Mouse (Mus musculus) embryonic fibroblast, embryonic 13.5 days (primary cell): ENCODE results near the gene Ncoa3. TPM values are rescaled to one million over a fixed set of nuclear protein-coding genes. Genes with fewer than 3 reads are reported as not detected.

Experiments
- H3K27ac ChIP-seq: 2 replicates; pipeline ENCODE4 v1.5.1; 2012; ENCODE audit warnings: low read length, control low read depth, inconsistent platforms; ENCODE audit not compliant: insufficient read depth
- H3K4me1 ChIP-seq: 2 replicates; pipeline ENCODE4 v1.6.1; 2011; ENCODE audit warnings: low read length; ENCODE audit not compliant: control insufficient read depth, insufficient read depth
- H3K4me3 ChIP-seq: 2 replicates; pipeline ENCODE4 v1.5.1; 2011; ENCODE audit warnings: mild to moderate bottlenecking, control low read depth, low read length; ENCODE audit not compliant: insufficient read depth
- CTCF ChIP-seq: IDR thresholded peaks from 2 replicates; pipeline ENCODE4 v1.5.1; 2011; ENCODE audit warnings: mild to moderate bottlenecking, control low read depth, low read length, moderate library complexity, borderline replicate concordance; ENCODE audit not compliant: insufficient read depth
- POLR2A ChIP-seq: IDR thresholded peaks from 2 replicates; pipeline ENCODE4 v1.6.1; 2011; ENCODE audit warnings: low read depth, mild to moderate bottlenecking, control low read depth, low read length, moderate library complexity
- polyA plus RNA-seq: library from polyadenylated mRNA; stranded (reverse); fragments of >200 nt; gene quantifications from 2 replicates; pipeline ENCODE4 v1.2.4, GENCODE M21; 2011; ENCODE audit warnings: low read depth; ENCODE audit not compliant: missing spikeins, insufficient read length

Ncoa3 gene
- polyA plus RNA-seq, 1 experiment = 27.2 TPM

DNA sequence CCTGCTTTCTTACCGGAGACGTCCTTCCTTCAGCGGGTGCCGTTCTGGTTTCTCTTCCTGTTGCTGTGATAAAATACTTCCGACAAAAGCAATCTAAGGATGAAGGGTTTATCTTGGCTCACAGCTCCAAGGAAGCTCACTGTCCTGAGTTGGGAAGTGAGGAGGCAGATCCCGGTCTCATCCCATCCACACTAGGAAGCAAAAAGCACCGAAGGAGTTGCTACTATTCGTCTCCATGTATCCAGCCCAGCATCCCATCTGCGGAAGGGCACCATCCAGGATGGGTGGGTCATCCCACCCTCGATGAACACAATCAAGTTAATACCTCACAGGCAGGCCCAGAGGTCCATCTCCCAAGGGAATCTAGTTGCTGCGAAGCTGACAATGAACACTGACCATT is 6.9 kb upstream of the Ncoa3 start:
- H3K27ac ChIP-seq = no peak overlapping the region
- no peak overlapping the region for H3K4me3 ChIP-seq
- TF ChIP-seq CTCF = no peak
- TF ChIP-seq POLR2A = no peak

DNA sequence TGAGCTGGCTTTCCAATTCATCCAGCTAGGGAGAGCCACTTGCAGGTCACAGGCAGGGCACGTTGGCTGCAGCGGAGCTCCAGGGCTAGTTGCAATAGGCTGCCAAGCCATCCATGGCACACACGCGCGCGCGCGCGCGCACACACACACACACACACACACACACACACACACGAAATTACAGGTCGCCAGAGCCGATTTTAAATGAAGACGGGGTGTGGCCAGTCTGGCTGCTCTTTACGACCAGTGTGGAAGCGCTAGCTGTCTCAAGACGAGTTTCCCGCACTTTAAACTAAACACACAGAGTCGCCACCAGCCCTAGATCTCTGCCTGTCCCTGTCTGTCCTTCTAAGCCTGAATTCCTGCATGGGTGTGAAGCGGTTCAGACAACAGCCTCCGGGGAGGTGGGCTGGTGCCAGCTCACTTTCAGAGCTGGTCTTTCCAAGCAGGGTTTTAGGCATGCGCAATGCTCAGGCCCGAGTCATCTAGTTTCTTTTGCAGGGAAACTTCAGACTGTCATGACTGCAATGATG is 5.4 kb upstream of the Ncoa3 start:
- peak overlapping the region; percentile 60 for H3K27ac ChIP-seq
- H3K4me3 ChIP-seq = peak overlapping the region; percentile 29
- no peaks in the 10 kb centered on the region for H3K4me1 ChIP-seq
- TF ChIP-seq CTCF (no peak), POLR2A (peak; percentile 74)

More for the DNA sequence above, 6.9 kb upstream of the Ncoa3 start:
- no peaks in the 10 kb centered on the region for H3K4me1 ChIP-seq

DNA sequence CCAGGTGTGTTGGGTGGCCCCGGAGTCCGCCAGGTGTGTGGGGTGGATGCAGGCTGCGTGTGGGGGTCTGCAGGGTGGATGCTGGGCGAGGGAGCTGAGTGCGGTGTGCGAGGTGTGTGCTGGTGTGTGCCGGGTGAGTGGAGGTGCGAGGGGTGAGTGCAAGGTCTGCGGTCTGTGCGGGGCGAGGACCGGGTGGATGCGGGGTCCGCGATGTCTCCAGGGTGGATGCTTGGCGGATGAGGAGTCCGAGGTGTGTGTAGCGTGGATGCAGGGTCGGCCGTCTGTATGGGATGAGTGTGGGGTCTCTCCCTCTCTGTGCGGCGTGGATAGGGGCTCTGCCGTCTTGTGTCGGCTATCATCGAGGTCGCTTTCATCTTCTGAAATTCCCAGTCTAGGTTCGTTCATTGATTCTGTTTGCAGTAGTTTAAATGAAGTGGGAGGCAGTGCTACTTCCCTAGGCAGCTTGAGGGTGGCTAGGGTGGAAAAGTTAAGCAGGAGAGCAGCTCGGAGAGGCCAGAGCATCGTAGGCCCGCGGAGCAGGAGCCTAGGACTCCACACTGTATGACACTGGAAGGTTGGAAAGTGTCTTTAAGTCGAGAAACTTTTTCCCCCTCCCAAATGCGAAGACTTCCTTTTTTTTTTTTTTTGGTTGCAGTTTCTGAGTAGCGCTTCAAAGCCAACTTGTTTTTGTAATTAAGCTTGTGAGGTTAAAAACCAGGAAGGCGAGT is 901 bp downstream of the Ncoa3 start:
- no peak for TF ChIP-seq POLR2A
- no peak for TF ChIP-seq CTCF
- Histone ChIP-seq H3K4me1 (no peaks in the 10 kb centered on the region), H3K27ac (no peak overlapping the region), H3K4me3 (peak overlapping the region; percentile 81)

DNA sequence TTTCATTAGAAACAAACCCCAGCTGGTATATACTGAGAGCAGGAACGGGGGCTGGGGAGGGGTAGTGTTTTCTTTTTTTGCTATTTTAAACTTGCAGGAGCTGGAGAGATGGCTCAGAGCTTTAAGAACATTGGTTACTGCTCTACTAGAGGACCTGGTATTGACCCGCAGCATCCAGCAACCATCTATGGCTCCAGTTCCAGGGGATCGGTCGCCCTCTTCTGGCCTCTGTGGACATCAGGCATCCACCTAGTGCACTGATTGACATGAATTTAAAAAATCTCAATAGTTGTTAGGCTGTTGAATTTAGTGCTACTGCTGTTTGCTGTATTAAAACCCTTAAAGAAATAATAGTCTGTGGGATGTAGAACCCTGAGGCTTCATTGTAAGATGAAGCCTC is 1.9 kb downstream of the Ncoa3 start:
- Histone ChIP-seq H3K27ac (no peak overlapping the region), H3K4me3 (no peak overlapping the region), H3K4me1 (0 out of 2 replicates have a peak, but pooled peaks cover 2% of the 10 kb centered on the region)
- TF ChIP-seq POLR2A (no peak), CTCF (no peak)

DNA sequence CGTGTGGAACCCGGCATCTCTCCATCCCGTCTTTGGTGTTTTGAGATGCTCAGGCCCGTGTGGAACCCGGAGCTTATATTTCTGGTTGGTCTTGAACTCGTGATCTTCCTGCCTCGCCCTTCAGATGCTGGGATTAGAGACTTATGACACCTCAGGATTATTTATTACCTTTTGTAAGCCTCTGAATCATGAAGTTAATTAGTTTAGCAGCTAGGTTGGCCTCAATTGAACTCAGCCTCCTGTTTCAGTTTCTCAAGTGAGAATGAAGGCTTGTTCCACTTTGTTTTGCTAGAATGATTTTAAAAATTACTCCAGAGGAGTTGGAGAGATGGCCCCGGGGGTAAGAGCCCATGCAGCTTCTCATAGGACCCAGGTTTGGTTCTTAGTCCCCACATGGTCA is 3.3 kb downstream of the Ncoa3 start:
- Histone ChIP-seq H3K4me3 (no peak overlapping the region), H3K27ac (no peak overlapping the region), H3K4me1 (peaks cover 3% of the 10 kb centered on the region)
- TF ChIP-seq CTCF = no peak
- no peak for TF ChIP-seq POLR2A

DNA sequence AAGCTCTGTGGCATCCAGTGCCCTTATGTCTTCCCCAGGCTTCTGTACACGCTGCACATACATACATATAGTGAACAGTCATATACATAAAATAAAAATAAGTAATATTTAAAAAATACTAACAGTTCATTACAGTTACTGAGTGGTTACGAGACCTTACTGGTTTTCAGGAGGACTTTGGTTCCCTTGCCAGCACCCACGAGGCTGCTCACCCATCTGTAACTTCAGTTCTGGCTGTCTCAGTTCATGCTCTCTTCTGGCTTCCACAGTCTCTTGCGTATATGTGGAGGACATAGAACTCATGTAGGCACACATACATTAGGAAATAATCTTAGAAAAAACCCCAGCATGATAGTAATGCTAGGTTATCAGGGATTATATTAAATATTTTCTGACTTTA is 3.7 kb downstream of the Ncoa3 start:
- peaks cover 5% of the 10 kb centered on the region for H3K4me1 ChIP-seq
- H3K4me3 ChIP-seq = no peak overlapping the region
- H3K27ac ChIP-seq = no peak overlapping the region
- no peak for TF ChIP-seq POLR2A
- TF ChIP-seq CTCF = no peak

DNA sequence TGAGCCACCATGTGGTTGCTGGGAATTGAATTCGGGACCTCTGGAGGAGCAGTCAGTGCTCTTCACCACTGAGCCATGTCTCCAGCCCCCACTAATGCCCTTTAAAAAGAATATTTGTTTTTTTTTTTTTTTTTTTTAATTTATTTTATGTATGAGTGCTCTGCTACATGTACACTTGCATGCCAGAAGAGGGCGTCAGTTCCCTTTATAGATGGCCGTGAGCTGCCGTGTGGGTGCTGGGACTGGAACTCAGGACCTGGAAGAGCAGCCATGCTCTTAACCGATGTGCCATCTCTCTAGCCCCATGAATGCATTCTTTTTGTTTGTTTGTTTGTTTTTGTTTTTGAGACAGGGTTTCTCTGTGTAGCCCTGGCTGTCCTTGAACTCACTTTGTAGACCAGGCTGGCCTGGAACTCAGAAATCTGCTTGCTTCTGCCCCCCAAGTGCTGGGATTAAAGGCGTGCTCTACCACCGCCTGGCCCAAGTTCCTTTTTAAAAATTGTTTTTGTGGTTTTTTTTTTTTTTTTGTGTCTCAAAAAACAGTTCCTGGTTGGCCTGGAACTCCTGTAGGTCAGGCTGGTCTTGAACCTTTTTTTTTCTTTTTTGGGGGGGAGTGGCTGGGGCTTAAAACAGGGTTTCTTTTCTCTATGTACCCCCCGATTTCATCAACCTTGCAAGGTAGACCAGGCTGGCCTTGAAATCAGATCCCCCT is 5.0 kb downstream of the Ncoa3 start:
- H3K4me3 ChIP-seq = no peak overlapping the region
- TF ChIP-seq POLR2A (no peak), CTCF (no peak)
- peaks cover 5% of the 10 kb centered on the region for H3K4me1 ChIP-seq
- no peak overlapping the region for H3K27ac ChIP-seq

DNA sequence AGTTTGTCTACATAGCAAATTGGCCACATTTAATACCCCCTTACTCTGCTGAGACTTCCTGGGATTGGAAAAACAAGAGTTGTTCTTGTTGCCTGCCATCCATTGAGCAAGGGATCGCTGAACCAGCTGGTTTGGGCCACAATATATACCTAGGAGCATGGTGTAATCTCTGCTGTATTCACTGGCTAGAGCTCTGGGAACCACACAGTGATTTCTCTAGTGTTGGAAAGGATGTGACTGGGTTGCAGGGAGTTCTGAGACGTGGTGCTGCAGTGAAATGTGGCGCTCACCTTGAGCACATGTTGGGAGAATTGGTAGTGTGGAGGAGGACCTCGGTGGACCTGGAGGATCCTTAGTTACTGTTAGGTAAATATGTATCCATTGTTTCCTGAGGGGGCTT is 6.5 kb downstream of the Ncoa3 start:
- Histone ChIP-seq H3K4me1 (peaks cover 5% of the 10 kb centered on the region), H3K4me3 (no peak overlapping the region), H3K27ac (no peak overlapping the region)
- TF ChIP-seq POLR2A = no peak
- TF ChIP-seq CTCF = no peak

DNA sequence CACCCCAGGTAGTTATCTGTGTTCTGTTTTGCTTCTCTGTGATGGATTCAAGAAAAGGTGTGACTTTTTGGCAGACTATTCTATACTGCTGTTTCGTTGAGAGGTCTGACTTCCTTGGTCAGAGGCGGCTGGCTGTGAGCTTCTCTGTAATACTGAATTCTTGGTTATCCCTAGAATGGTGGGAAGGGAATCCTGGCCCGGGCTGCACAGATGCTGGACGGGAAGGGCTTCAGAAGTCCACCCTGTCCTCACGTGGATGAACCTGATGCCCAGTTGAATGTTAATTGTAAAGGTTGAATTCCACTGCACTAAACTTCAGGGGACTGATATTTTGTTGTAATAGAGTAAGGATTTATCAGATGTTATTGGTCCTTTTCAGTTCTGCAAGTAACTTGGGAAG is 7.4 kb downstream of the Ncoa3 start:
- Histone ChIP-seq H3K4me1 (peaks cover 5% of the 10 kb centered on the region), H3K27ac (no peak overlapping the region), H3K4me3 (no peak overlapping the region)
- TF ChIP-seq POLR2A (no peak), CTCF (no peak)

DNA sequence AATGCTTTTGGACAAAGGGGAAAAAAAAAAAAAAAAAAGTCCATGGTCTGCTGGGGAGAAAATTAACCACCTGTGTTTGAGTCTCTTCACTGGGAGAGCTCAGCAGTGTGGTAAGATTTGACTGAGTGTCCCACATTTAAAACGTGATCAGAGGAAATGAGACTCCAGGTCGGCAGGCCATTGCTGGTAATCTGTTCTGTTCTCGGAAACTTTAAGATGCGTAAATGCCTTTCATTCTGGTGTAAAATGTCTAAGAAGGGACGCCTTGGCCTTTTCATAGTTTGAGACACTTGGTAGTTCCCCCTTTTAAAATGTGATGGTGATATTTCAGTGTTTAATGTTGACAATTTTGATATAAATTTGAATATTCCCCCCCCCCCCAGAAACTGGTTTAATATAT is 7.8 kb downstream of the Ncoa3 start:
- TF ChIP-seq POLR2A (no peak), CTCF (no peak)
- peaks cover 5% of the 10 kb centered on the region for H3K4me1 ChIP-seq
- no peak overlapping the region for H3K27ac ChIP-seq
- H3K4me3 ChIP-seq = no peak overlapping the region
